Mouse (Mus musculus) Patski (cell line): ENCODE data around the gene Tmem170. TPM values are rescaled to one million over a fixed set of nuclear protein-coding genes. Genes with fewer than 3 reads are reported as not detected.

Experiments used
- ATAC-seq: fragments of 100-300 bp; one replicate; pipeline ENCODE4 v1.8.0; 2021
- CTCF ChIA-PET: fragments of 350-600 bp; sonication (Branson Sonifier 250); formaldehyde crosslinking; loops from one replicate; lab custom pipeline; 2022; ENCODE audit warnings: inconsistent platforms; lab: Charles Lee
- POLR2A ChIA-PET: fragments of 350-600 bp; sonication (Branson Sonifier 250); formaldehyde crosslinking; loops from one replicate; lab custom pipeline; 2022; ENCODE audit warnings: antibody characterized with exemption, inconsistent platforms; lab: Charles Lee
- DNase-seq: peaks from one replicate; pipeline ENCODE4 v3.0.0-alpha.2; 2011; ENCODE audit warnings: low read depth, low spot score
- H3K27me3 ChIP-seq: fragments of 371-371 bp; one replicate; pipeline ENCODE4 v1.5.1; 2021
- CTCF ChIP-seq: fragments of 100-300 bp; IDR thresholded peaks from one replicate; pipeline ENCODE4 v1.5.1; 2021
- in situ Hi-C: fragments of 300-500 bp; cut with MboI; formaldehyde crosslinking; loops from 3 replicates; pipeline ENCODE4 v1.11.1; 2018; ENCODE audit warnings: low pct_unique_long_range_greater_than_20kb, mixed read lengths
- polyA plus RNA-seq: library from polyadenylated mRNA; unstranded; gene quantifications from one replicate; pipeline ENCODE4 v1.2.3, GENCODE M21; 2021

The Tmem170 gene
- polyA plus RNA-seq: 7.2 TPM

DNA sequence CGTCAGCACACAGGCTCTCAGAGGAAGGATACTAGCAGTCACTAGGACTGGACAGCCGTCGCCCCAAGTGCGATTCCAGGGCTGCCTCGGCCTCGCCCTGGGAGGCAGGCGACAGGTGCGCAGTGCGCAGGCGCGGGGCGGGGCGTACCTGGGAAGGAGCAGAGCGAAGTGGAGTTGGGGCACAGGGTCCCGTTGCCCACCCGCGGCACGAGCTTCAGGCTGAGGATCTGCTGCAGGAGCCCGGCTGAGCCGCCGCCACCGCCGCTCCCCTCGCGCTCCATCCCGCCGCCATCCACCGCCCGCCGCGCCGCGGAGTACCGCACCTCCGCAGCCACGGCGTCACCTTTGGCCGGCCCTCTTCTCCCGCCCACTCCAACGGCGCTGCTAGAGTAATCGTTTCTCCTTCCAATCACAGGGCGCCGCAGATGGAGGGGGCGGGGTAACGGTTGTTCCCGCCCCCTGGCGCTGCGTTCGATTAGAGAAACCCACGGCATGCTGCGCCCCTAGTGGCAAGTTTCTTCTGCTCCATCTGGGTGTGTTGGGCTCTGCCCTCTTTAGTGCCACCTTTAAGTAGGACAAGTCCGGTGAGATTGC, at the start of gene Tmem170:
Gene Tmem170, minus strand, starts transcription at position 396 of the 594 bp plus-strand sequence.
- ChIA-PET POLR2A (interaction anchor here (0.7 kb wide), 1 partner anchor 268 kb away, joined by 7 read pairs; no protein-coding TSS in a partner anchor), CTCF (interaction anchor here (1.3 kb wide), 1 partner anchor 16 kb away, joined by 4 read pairs; no protein-coding TSS in a partner anchor)
- H3K27me3 ChIP-seq: no peaks in the 10 kb centered on the region
- peak; percentile 98 for ATAC-seq
- in situ Hi-C loops: no loop called here
- DNase-seq: peak; percentile 87
- TF ChIP-seq CTCF: peak; percentile 99

DNA sequence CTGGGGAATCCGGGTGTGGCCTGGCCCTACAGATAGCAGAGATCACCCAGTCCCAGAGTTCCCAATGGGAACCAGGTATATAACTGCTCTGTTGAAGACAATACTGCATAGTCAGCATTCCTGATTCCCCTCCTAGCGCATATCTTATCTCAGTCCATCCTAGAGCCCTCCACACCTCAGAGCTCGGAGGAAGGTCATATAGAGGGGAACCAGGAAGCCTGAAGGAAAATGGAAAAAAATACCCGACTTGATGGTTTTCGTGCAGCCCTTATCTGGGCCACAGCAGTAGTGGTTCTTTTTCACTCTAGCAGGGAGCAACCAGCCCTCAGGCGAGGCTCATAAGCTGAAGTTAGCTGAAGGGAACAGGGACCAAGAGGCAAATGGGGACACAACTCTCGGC, 48.4 kb upstream of the Tmem170 start:
- in situ Hi-C loops: loop anchor here (5.0 kb wide), 2 partner anchors 38 to 248 kb away; no protein-coding TSS in a partner anchor

DNA sequence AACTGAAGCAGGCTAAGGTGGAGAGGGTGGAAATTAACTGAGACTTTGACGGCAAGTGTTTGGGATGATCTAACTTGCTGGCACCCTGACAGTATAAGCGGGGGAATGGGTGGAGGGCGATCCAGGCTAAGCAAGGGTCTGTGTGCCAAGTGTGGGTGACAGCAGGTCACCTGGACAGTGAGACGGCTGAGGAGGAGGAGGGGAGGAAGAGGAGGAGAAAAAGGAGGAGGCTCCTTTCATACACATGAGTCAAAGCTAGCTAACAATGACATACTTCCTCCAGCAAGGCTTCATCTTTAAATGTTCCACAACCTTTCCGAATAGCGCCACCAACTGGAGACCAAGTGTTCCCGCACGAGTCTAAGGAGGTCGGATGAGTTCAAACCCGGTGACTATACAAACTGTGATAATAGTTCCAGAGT, 46.8 kb upstream of the Tmem170 start:
- TF ChIP-seq CTCF: peak; percentile 78
- ChIA-PET CTCF (interaction anchor here (0.9 to 2.0 kb wide), 8 partner anchors 9 to 53 kb away, joined by 3 to 13 read pairs (median 4); partner anchors contain the start of gene Tmem231), POLR2A (no interaction called here)
- in situ Hi-C loops: loop anchor here (5.0 kb wide), 2 partner anchors 36 to 246 kb away; no protein-coding TSS in a partner anchor
- peak; percentile 82 for ATAC-seq
- no peak for DNase-seq
- H3K27me3 ChIP-seq: no peaks in the 10 kb centered on the region

More for the DNA sequence above, 48.4 kb upstream of the Tmem170 start:
- DNase-seq (no peak), ATAC-seq (no peak)
- H3K27me3 ChIP-seq: no peaks in the 10 kb centered on the region
- POLR2A ChIA-PET: no interaction called here
- TF ChIP-seq CTCF: no peak
- CTCF ChIA-PET: interaction anchor here (2.0 kb wide), 1 partner anchor 43 kb away, joined by 12 read pairs; no protein-coding TSS in a partner anchor

DNA sequence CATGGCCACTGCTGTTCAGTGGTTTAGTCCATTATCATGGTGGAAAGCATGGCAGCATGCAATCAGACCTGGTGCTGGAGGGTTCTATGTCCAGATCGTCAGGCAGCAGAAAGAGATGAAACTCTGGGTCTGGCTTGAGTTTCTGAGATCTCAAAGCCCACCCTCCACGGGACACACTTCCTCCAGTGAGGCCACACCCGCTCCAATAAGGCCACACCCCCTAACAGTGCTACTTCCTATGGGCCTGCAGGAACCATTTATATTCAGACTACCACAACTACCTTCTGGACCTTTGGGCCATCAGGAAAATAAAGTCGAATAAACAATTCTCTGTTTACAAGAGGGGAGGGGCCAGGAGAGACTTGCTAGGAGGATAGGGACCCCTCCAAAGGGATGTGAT, 44.4 kb upstream of the Tmem170 start:
- H3K27me3 ChIP-seq: no peaks in the 10 kb centered on the region
- CTCF ChIA-PET: interaction anchor here (0.9 to 3.3 kb wide), 2 partner anchors 9 to 40 kb away, joined by 3 to 16 read pairs; no protein-coding TSS in a partner anchor
- no peak for TF ChIP-seq CTCF
- in situ Hi-C loops: loop anchor here (5.0 kb wide), 2 partner anchors 34 to 244 kb away; no protein-coding TSS in a partner anchor
- DNase-seq (no peak), ATAC-seq (no peak)
- POLR2A ChIA-PET: no interaction called here

DNA sequence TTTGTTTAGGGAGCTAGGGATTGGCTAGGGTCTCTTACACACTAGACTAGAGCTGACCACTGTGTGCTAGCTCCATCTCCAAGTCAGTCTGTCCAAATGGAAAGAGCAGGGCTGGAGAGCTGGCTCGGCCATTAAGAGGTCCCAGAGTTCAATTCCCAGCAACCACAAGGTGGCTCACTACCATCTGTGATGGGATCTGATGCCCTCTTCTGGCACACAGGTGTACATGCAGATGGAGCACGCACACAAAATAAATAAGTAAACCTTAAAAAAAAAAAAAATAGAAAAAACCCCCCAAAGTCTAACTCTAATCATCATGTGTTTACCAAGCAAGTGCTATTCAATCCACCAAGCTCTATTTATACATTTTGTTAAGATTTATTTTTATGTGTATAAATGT, 43.1 kb upstream of the Tmem170 start:
- in situ Hi-C loops: loop anchor here (5.0 kb wide), 2 partner anchors 32 to 242 kb away; no protein-coding TSS in a partner anchor
- DNase-seq: no peak
- ChIA-PET CTCF (interaction anchor here (1.0 to 3.3 kb wide), 2 partner anchors 9 to 38 kb away, joined by 3 to 16 read pairs; no protein-coding TSS in a partner anchor), POLR2A (no interaction called here)
- no peaks in the 10 kb centered on the region for H3K27me3 ChIP-seq
- ATAC-seq: no peak
- peak; percentile 69 for TF ChIP-seq CTCF

DNA sequence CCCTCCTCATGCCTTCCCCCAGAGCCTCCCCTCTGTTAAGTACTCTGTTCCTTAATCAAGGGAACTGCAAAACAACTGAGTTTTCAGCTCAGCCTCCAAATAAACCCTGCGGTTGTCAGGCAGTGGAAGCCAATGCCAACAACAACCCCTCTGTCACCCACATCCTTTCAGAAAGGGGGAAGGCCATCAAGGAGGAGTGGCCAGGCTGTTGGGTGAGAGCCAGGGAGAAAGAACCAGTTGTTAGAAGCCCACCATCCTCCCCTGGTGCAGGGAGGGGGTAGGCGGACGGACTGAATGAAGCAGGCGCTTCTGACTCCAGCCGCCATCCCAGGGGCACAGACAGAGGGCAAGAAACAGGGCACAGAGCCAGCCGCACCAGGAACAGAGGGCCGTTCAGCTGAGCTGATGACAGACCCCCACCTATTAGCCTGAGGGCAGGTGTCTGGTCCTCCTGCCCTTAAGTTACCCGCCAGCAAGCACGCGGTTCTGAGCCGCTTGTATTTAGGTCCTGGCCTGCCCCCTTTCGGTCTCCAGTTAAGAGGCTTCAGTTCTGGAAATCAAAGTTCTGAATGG, 36.4 kb upstream of the Tmem170 start:
- no peak for TF ChIP-seq CTCF
- CTCF ChIA-PET: no interaction called here
- POLR2A ChIA-PET: no interaction called here
- ATAC-seq: no peak
- no peaks in the 10 kb centered on the region for H3K27me3 ChIP-seq
- in situ Hi-C loops: no loop called here
- no peak for DNase-seq

DNA sequence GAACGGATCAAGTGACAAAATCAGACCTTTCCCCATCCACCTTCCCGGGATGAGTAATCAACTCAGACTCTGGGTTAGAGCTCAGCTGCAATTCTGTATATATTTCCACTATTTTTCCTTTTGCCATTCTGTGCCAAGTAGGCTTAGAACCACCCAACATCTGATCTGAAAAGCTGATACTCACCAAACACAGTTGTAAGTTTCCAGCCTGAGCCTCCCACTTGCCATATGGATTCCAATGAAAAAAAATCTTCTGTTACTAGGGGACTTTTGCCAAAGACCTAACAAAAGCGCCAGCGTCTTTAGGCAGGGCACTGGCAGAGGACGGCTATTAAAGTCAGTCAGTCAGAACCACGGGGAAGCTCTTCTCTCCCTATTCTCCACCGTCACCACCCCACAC, 35.0 kb upstream of the Tmem170 start:
- TF ChIP-seq CTCF: no peak
- in situ Hi-C loops: no loop called here
- ATAC-seq (no peak), DNase-seq (no peak)
- CTCF ChIA-PET: interaction anchor here (1.6 kb wide), 1 partner anchor 9 kb away, joined by 3 read pairs; no protein-coding TSS in a partner anchor
- POLR2A ChIA-PET: interaction anchor here (0.7 kb wide), 1 partner anchor 12 kb away, joined by 3 read pairs; no protein-coding TSS in a partner anchor
- H3K27me3 ChIP-seq: no peaks in the 10 kb centered on the region

DNA sequence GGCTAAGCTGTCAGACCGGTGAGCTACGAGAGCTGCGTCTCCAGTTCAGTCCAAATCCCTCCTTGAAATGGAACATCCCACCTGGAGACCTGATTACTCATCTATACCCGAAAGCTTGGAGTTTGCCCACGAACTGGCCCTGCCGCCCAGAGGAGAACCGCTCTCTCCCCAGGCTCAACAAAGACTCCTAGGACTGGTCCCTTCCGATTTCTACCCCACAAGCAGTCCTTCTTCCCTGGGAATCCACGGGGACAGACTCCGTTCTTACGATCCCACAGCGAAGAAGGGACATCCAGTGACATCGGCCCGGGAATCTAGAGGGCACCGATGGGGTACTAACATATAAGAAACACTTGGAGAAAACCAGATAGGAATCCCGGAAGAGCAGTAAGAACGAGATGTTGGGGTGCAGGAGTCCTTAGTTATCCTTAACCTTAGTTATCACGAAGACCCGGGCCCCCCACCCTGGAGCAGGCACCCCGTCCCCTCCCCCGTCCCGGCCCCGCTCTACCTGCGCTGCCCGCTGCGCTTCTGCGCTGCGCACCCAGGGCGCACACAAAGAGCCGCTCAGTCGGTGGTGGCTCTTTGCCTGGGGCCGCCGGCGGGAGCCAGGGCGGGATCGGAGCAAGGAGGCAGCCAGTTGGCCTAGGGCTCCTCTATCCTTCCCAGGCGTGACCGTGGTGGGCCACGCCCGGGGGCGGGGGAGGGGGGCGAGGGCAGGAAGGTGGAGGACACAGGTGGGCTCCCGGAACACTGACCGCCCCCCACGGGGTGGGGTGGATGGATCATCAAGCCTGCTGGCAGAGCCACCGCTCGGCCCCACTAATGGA, 33.3 kb upstream of the Tmem170 start, which contains the start of gene Chst5:
Gene Chst5, minus strand, starts transcription at position 827 of the 830 bp plus-strand sequence.
- ATAC-seq: no peak
- no peak for DNase-seq
- ChIA-PET CTCF (no interaction called here), POLR2A (no interaction called here)
- in situ Hi-C loops: no loop called here
- no peaks in the 10 kb centered on the region for H3K27me3 ChIP-seq
- no peak for TF ChIP-seq CTCF

DNA sequence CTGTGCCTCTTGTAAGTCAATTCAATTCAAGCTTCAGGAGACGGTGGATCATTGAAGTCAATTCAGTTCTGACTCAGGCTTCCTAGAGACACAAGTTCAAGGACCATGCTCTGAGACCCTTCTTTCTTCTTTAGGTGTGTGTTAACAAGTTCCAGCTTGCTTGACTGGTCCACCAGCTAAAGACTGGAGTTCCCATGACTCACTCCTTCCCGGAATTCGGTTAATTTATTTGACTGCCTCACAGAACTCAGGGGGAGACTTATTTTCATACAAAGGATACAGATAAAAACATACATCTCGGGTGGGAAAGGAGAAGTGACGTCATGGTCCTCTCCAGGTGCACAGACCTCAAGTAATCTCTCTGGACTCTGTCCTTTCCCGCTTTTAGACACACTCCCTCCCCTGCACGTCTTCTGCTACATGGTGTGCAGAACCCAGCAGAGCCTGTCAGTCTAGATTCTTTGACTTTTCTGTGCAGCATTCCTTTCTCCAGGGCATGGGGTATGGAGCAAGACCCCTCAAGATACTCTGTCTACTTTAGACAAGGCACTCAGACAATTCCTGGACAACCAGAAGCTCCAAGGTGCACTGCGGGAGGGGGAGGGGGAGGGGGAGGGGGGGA, 29.1 kb upstream of the Tmem170 start:
- in situ Hi-C loops: no loop called here
- ChIA-PET CTCF (interaction anchor here (1.5 to 3.1 kb wide), 2 partner anchors 18 to 24 kb away, joined by 3 to 9 read pairs; no protein-coding TSS in a partner anchor), POLR2A (no interaction called here)
- H3K27me3 ChIP-seq: no peaks in the 10 kb centered on the region
- TF ChIP-seq CTCF: no peak
- ATAC-seq (no peak), DNase-seq (no peak)

DNA sequence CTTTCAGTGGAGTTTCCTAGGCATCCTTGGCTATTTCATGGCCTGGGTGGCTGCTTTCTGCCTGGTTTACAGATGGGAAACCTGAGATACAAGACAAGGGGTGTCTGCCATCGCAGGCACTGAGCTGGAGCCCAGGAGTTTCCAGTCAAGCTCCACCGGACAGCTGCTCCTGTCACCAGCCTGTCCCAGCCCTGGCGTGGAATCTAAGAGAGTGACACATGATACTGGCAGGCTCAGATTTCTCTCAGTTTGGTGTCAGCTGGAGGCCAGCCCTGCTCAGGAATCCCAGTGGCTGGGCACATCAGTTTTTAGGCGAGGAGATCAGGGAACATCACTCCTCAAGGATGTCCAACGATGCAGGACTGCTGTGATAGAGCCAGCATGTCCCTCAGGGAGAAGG, 25.5 kb upstream of the Tmem170 start:
- no peaks in the 10 kb centered on the region for H3K27me3 ChIP-seq
- ChIA-PET CTCF (no interaction called here), POLR2A (no interaction called here)
- DNase-seq (no peak), ATAC-seq (peak; percentile 65)
- in situ Hi-C loops: no loop called here
- no peak for TF ChIP-seq CTCF
